Mouse (Mus musculus): ENCODE results near the gene Rab43.
A peak's percentile ranks its signal among the peaks of the same experiment; 100 is the strongest.

The Rab43 gene

DNA sequence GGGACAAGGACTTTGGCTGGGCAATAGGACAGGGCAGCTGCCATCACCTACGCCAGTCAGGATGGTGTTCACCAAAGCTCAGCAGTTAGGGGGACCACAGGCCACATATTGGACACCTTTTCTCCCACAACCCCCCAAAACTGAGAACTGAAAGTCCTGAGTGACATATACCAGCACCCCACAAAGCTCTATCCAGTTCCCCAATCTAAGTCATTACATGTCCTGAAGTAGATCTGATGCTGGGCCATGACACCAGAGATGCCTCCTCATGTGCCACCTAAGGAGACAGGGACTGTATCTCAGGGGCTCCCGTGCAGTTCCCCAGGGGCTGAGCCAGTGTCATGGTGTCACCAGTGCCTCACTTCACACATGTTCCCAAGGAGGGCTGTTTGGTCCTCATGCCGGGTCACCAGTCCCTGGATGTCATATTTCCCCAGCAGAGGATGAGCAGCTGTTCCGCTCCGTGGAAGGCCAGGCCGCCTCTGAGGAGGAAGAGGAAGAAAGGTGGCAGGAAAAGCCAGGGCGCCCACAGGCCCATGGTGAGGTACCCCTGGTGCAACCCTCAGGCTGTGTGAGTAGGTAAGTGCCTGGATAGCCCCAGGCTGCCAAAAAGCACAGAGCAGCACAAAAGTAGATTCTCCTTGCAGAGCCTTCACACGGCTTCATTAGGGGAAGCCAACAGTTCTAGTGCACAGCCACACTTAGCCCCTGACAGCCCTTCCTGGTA is 61.6 kb downstream of the Rab43 start:
- DNase-seq (ENCODE audit: low spot score in 2 of 2): no peak

DNA sequence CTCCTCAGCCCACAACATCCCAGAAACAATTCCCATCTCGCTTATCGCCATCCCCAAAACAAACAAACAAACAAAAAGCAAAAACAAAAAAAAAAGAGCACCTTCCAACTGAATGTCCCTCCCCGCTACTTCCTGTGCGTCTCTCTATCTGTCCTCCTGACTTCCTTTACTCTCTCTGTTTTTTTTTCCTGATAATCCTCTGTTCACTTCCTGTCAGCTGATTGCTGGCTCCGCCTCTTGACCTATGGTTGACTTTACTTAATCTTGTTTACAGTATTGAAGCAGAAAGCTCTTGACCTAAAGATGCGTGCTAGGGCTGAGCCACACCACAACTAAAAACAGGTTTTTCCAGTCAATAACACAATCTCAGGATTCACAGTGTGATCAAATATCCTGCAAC is 63.4 kb downstream of the Rab43 start:
- DNase-seq (ENCODE audit: low spot score in 2 of 2): no peak

DNA sequence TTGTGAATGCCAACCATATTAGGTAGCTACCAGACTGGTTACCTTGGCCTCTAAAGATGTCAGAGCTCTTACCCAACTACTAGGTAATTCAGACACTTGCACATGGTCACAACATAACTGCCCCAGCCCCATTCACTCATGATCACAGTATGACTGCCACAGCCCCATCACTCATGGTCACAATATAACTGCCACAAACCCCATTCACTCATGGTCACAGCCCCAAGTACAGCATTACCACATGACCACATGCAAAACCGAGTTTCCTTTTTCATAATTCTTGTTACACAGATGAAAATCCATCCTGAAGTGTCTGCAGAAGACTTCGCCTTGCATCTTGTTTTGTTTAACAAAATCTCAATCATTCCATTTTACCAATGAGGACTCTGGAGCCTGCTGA is 63.9 kb downstream of the Rab43 start:
- DNase-seq (ENCODE audit: low spot score in 2 of 2): no peak

DNA sequence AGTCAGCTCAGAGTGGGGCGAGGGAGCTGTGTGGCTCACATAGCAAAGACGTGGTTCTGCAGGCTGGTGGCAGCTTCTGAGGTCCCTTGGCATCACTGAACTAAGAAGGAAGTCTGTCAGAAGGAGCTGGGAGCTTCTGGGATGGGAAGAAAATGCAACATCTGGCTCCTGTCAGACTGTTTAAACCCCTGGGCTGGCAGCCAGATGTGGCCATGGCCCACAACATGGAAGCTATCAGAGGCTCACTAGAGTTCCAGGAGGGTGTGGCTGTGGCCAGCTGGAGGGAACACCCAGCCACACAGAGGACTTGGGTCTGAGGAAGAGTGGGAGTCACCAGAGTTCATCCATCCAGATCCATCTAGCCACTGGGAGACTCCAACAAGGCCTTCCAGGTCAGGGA is 65.1 kb downstream of the Rab43 start:
- peak in 1 of 2 experiments; percentile 61 for DNase-seq (ENCODE audit: low spot score in 2 of 2)

DNA sequence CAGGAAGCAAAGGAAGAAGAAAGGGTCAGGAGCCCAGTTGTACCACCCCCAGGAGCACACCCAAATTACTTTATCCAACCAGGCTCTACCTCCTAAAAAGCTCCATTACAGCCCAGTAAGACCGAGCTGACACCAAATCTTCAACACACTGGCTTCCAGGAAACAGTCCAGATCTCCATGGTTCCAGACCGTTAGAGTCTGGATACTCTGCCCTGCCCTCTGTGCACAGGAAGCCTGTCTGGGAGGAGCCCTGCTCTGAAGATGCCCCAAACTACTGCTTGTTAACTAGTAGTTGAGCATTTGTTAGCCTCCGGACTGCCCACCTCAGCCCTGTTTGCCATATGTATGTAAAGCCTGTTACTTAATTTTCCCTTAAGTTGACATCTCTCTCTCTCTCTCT is 65.9 kb downstream of the Rab43 start:
- no peak for DNase-seq (ENCODE audit: low spot score in 2 of 2)

DNA sequence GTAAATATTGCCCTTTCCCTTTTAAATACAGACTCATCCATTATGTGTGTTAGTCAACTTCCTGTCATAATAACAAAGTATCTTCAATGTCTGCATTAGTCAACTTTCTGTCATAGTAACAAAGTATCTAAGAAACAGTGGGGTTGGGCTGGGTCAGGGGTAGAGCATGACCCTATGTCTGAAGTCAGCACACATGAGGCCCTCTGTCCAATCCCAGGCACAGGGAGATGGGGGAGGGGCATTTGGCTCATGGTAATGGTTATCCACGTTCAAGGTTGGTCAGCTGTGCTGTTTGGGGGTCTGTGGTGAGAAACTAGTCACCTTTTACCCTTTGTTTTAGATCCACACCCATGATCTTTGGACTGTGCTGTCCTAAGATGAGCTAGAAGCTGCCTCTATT is 66.7 kb downstream of the Rab43 start:
- DNase-seq (ENCODE audit: low spot score in 2 of 2): no peak

DNA sequence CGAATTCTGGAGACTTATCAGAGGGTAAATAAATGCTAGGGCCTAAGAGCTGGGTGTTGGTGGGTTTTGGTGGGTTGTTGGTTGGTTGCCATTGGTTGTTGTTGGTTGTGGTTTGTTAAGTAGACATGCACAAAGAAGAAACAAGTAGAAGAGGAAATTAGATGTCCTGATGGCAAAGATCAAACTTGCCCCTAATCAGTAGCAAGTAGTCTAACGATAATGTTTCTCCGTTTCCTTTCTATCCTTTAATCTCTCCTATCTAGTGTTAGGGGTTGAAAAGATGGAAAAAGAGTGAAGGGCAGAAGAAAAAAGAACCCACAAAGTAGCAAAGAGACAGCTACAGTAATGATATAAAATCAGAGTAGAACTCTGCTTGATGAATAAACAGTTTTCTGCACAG is 67.3 kb downstream of the Rab43 start:
- no peak for DNase-seq (ENCODE audit: low spot score in 2 of 2)

DNA sequence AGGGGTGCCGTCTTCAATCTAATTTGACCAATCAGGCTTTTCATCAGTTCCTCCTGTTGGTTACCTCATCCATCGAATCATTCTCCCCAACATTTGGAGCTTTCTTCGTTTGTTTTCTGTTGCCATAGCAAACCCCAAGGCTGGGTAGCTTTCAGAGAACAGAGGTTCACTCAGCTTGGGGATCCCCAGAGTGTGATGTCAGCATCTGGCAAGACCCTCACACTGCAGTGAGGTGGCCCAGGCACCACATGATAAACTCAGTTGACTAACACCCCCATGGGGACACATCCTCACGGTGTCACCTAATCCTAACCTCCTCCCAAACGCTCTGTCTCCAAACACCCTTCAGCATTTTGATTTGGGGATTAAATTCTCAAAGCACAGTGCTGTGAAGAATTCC is 68.7 kb downstream of the Rab43 start:
- DNase-seq (ENCODE audit: low spot score in 2 of 2): no peak

DNA sequence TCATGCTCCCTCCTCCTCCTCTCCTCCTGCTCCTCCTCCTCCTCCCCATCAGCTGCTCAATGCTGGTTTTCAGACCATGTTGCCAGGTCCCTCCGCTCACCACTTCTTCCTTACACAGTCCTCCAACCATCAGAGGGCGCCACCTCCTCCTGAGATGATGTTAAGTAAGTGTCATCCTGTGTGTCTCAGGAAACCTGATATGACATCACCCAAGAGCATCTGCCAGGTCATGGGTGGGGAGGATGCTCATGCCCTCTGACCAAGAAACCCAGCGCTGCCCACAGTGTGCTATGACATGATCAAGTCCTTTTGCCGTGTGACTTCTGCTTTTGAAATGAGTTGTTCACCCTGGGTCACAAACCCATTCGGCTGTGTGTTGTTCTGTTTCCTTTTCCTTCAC is 69.2 kb downstream of the Rab43 start:
- no peak for DNase-seq (ENCODE audit: low spot score in 2 of 2)

DNA sequence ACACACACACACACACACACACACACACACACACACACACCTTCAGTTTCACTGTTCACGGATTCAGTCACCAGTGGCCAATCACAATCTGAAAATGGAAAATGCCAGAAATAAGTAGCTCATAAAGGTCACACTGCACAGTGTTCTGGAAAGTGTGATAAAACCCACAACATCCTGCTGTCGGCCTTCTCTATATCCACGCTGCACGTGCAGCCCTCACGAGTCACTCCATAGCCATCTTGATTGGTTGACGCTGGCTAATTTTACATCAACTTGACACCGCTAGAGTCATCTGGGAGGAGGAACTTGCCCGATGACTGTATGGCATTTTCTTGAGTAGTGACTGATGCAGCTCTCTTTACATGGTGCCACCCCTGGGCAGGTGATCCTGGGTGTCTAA is 70.0 kb downstream of the Rab43 start:
- no peak for DNase-seq (ENCODE audit: low spot score in 2 of 2)

DNA sequence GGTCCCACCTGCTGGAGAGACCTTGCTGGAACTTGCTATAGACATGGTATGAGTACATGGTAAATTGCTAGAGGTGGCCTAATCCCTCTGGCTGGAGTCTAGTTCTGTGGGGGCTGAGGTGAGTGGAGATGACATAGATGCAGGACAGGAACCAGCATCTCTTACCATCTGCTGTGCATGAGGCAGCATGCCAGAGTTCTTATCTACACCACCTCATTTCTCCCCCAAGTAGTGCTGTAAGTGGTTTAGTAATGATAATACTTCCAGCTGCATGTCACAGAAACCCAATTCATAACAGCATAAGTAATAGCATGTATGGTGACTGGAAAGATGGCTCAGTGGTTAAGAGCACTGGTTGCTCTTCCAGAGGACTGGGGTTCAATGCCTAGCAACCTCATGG is 71.5 kb downstream of the Rab43 start:
- DNase-seq (ENCODE audit: low spot score in 2 of 2): peak; percentile 45 to 59

DNA sequence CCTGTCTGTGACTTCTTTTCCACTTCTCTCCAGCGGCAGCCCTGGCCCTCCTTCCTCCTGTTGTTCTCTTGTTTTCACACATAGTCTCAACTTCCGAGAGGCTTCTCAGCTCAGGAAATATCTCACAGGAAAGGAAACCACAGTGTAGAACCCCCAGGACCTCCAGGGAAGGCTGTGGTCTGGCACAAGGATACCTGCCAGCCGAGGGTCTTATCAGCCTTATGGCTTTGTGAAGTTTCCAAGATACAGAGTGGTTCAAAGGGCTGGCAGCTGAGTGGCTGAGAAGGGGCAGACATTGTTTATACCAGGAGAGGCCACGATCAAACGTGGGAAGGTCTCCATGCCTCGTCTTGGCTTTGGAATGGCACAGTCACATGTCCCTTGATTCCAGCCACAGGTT is 72.1 kb downstream of the Rab43 start:
- no peak for DNase-seq (ENCODE audit: low spot score in 2 of 2)
